Mouse (Mus musculus): Measurements from ENCODE around the gene Gm20821. TPM values are rescaled to one million over a fixed set of nuclear protein-coding genes. Genes with fewer than 3 reads are reported as not detected.
"Not testable (repeated sequence)": the region's sequence is repeated elsewhere in the genome, so short reads cannot be mapped to it uniquely, and the experiment has no call there.

Gene Gm20821
- total RNA-seq (2021): not detected

- not testable (repeated sequence) for DNase-seq
Observed at GRCm38 (mm10) chrY:9781504-9781903, at the start of gene Gm20821. Gene Gm20821, plus strand, starts transcription at chrY:9781804.

Data from layer of hippocampus, postnatal 36 days (tissue).